Mouse (Mus musculus) E14TG2a.4 (cell line): ENCODE measurements around the gene Ccdc188.

Experiments
- CTCF ChIP-seq: conservative IDR thresholded peaks from 2 replicates; pipeline ENCODE4 v1.5.1; 2014; ENCODE audit warnings: low read length
- NANOG ChIP-seq: IDR thresholded peaks from 2 replicates; pipeline ENCODE4 v1.6.1; 2014; ENCODE audit warnings: borderline replicate concordance, low read length, mixed read lengths
- POU5F1 ChIP-seq: IDR thresholded peaks from 2 replicates; pipeline ENCODE4 v1.6.1; 2014; ENCODE audit warnings: low read length, borderline replicate concordance

- TF ChIP-seq CTCF: no peak
- TF ChIP-seq POU5F1: no peak
- TF ChIP-seq NANOG: no peak
Measured at GRCm38 (mm10) chr16:18201620-18202019, 16.1 kb upstream of the Ccdc188 start.
